Mouse (Mus musculus) G1E (cell line): Measurements from ENCODE around the gene Slc17a8.

Experiments
- CTCF ChIP-seq: IDR thresholded peaks from 2 replicates; pipeline ENCODE4 v1.5.1; 2012; ENCODE audit warnings: low read depth, low read length, inconsistent platforms, mixed read lengths
- TAL1 ChIP-seq: conservative IDR thresholded peaks from 2 replicates; pipeline ENCODE4 v1.6.1; 2012; ENCODE audit warnings: low read depth, low read length, inconsistent platforms, mixed read lengths

DNA sequence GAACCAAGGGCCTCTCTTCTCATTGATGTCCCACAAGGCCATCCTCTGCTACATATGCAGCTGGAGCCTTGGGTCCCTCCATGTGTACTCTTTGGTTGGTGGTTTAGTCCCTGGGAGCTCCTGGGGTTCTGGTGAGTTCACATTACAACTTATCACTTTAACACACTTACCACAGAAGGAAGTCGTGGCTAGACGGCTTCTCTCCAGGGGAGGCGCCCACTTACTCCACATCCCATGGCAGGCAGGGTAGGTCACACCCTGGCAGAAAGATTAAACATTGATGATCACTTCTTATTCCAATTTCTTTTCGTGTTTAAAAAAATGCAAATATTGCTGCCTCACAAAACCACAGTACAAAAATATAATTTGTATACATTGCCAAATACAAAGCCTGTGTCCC lies 23.8 kb downstream of the Slc17a8 start:
- no peak for TF ChIP-seq CTCF
- no peak for TF ChIP-seq TAL1
